Mouse (Mus musculus): Measurements from ENCODE around the gene Nup50.
A peak's percentile ranks its signal among the peaks of the same experiment; 100 is the strongest.

The Nup50 gene

GRCm38 (mm10) chr15:84953259-84953658 is 30.0 kb downstream of the Nup50 start:
- DNase-seq (ENCODE audit: low read depth, low spot score), result no peak

GRCm38 (mm10) chr15:84957851-84958250 is 34.6 kb downstream of the Nup50 start:
- peak; percentile 86 for DNase-seq (ENCODE audit: low read depth, low spot score)

- DNase-seq (ENCODE audit: low read depth, low spot score), result no peak
Measured at GRCm38 (mm10) chr15:84958331-84958730, 35.1 kb downstream of the Nup50 start.

DNA sequence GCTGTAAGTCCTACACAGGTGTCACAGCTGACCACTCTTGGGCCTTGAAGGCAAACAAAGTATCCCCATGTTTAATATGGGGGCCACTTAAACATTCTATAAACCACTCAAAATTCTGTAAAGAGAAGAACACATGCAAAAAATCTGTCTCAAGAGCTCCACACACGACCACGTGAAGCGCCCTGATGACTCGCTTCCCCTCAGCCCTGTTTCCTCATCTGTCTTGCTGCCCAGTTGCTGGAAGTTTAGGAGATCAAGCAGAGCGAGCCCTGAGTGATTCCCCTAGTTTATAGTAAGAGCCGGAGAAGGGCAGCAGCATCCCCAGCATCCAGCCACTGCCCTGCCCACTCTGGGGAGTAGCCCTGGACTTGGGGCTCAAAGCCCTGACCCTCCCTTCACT is 36.7 kb downstream of the Nup50 start:
- DNase-seq (ENCODE audit: low read depth, low spot score), result no peak

- DNase-seq (ENCODE audit: low read depth, low spot score), result peak; percentile 75
Measured at GRCm38 (mm10) chr15:84960692-84961091, 37.5 kb downstream of the Nup50 start.

DNA sequence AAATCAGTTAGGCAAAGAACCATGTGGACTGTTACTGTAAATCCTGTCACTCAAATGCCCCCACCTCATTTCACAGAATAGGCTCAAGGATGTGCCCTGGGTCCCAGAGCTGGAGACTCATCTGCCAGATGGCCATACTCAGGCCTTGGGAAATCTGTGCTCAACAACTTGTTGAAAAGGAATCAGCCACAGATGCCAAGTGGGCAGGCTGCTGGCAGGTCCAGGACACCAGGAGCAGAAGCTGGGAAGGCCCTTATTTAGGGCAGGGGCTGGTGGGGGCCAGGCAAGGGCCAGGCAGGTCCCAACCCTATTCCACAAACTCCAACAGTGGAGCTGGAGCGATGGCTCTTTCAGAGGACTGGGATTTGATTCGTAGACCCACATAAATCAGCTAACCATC is 39.3 kb downstream of the Nup50 start:
- DNase-seq (ENCODE audit: low read depth, low spot score), result no peak

GRCm38 (mm10) chr15:84964771-84965170 is 41.6 kb downstream of the Nup50 start:
- no peak for DNase-seq (ENCODE audit: low read depth, low spot score)

GRCm38 (mm10) chr15:84965575-84966360 is 42.6 kb downstream of the Nup50 start:
- no peak for DNase-seq (ENCODE audit: low read depth, low spot score)

DNA sequence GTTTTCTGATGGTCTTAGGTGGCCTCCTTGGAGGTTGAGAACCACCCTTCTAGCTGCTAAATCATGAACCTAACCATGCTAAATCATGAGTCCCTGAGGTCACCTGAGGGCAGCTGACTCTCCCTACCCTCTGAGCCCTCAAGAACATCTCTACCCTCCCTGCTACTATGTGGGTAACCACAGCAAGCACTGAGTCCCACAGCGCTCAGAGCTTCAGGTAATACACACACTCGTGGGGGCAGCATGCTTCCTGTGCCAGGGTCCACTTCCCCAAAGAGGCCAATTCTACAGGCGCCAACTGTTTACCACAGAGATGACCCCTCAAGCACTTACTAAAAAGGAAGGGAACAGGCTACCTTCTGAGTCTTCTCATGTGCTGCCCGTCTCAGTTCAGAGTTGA is 45.3 kb downstream of the Nup50 start:
- no peak for DNase-seq (ENCODE audit: low read depth, low spot score)

DNA sequence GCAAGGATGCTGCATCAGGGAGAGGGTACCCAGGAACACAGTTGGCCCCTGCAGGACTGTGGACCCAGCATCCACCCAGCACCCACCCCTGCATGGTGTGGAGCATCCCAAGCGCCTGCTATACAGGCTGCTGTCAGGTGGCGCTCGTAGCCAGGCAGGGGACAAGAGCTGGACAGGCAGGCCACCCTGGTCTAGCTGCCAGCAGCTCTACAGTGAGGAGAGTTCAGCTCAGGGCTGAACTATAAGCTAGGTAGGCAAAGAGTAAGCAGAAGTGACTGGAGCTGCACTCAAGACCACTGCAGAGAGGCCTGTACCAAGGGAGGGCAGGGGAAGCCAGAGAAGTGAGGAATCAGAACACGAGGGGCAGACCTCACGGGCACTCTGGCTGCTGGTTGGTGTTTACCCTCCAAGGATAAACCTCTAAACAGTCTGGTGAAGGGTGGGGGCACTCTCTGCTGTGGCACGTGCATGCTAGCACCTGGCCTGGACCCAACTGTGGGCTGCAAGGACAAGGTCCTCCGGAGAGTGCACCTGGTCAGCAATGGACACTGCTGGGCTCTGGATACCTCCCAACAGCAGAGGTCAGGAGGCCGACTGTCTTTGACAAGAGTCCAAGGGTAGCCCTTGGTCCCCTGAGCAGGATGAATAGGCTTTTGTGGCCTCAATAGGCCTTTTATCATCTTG is 49.8 kb downstream of the Nup50 start:
- DNase-seq (ENCODE audit: low read depth, low spot score), result no peak

GRCm38 (mm10) chr15:84973544-84973871 is 50.3 kb downstream of the Nup50 start:
- no peak for DNase-seq (ENCODE audit: low read depth, low spot score)

DNA sequence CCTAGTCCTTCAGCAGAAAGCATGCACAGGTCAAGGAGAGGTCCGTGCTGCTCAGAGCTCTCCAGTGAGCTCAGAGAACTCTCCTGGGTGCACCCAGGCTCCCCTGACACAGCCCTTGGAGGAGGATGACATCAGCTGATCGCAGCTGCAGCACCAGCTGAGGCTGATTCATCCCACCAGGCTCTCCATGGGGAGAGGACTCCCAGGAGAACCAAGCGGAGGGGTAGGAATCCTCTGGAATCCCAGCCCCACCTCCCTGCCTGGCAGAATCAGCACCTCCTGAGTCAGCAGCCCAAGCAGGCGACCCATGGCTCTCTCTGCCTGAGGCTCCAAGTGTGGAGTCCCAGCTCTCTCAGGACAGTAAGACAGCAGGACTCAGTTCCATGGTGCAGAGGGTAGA is 52.5 kb downstream of the Nup50 start:
- DNase-seq (ENCODE audit: low read depth, low spot score), result peak; percentile 84

GRCm38 (mm10) chr15:84981609-84982313 is 58.5 kb downstream of the Nup50 start:
- DNase-seq (ENCODE audit: low read depth, low spot score), result no peak

- DNase-seq (ENCODE audit: low read depth, low spot score), result no peak
Measured at GRCm38 (mm10) chr15:84982888-84983287, 59.7 kb downstream of the Nup50 start.

DNA sequence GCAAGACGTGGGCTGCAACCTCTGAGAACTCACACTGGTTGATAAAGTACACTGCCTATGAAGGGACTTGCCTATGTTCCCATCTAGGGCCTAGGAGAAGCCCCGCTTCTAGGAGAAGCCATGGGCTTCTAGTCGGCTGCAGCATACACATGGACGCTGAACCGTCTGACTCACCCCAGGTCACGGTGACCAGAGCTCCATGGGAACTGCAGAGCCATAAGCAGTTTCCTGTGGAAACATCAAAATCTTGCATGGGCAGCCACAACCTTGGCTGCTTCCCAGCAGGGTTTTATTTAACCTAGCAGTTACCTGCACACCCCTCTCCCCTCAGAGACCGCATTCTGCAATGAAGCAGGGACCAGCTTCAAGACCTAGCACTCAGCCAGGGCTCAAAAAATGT is 60.5 kb downstream of the Nup50 start:
- DNase-seq (ENCODE audit: low read depth, low spot score), result no peak

- DNase-seq (ENCODE audit: low read depth, low spot score), result no peak
Measured at GRCm38 (mm10) chr15:84985516-84986160, 62.4 kb downstream of the Nup50 start.

- DNase-seq (ENCODE audit: low read depth, low spot score), result no peak
Measured at GRCm38 (mm10) chr15:84986171-84987019, 63.2 kb downstream of the Nup50 start.

- no peak for DNase-seq (ENCODE audit: low read depth, low spot score)
Measured at GRCm38 (mm10) chr15:84987020-84987815, 64.0 kb downstream of the Nup50 start.

GRCm38 (mm10) chr15:84987874-84988825 is 64.9 kb downstream of the Nup50 start, which contains the start of gene 5031439G07Rik:
5031439G07Rik (minus strand) TSS chr15:84988551.
- peak; percentile 86 for DNase-seq (ENCODE audit: low read depth, low spot score)

Measured in telencephalon, adult 2 months (tissue).